Mouse (Mus musculus) cerebellum, adult 8-10 months (tissue): ENCODE data around the gene Dedd.
"Not testable (repeated sequence)": the region's sequence is repeated elsewhere in the genome, so short reads cannot be mapped to it uniquely, and the experiment has no call there.

ENCODE experiments used
- DNase-seq: peaks from one replicate; pipeline ENCODE4 v3.0.0; 2022

The Dedd gene

DNA sequence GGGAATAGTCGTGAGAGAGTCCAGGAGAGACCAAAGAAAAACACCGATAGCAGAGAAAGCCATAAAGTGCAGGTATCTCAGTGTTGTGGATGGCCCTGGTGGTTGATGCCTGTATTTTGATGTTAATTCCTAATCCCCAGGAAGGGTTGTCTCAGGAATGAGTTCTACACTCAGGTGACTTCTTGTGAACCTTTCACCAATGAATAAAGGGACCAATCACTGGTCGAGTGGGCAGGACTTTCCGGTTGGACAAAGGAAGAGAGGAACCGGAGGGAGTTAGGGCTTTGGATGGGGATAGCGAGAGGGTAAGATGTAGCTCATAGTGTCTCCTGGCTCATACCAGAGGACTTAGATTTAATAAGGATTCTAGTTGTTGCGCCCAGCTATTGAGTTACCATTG, 9.2 kb upstream of the Dedd start:
- no peak for DNase-seq

DNA sequence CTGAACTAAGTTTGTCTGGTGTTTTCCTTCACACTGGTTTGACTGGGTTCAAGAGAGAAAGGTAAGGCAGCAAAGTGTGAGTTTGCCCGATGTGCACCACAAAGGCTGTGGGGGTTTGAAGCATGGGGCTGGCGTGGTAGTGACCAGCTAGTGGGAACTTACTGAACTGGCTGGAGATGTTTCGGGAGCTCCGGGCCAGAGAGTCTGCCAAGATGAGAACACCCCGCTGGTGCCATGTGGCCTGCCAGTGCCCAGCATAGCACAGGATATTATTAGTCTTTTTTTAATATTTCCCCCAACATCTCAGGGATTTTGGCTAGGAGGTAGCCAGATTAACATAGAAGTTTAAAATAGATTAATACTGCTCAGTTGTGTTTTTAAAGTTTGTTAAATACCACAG, 8.8 kb upstream of the Dedd start:
- DNase-seq = peak; percentile 70

DNA sequence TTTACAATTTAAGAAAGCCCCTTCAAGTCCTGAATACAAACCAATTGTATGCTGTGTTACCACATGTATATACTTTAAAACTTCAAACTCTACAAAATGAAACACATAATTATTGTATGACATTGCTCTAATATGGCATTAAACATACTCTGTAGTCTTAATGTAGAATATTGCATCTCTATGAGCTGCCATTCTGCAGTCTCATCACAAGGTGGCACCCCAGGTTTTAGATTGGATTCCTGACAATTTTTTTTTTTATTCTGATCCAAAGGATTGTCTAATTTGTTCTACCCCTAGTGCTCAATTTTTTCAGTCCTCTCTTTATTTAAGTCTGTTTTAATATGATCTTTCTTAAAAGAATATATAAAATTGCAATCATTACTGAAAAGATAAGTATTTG, 7.5 kb upstream of the Dedd start:
- DNase-seq = no peak

DNA sequence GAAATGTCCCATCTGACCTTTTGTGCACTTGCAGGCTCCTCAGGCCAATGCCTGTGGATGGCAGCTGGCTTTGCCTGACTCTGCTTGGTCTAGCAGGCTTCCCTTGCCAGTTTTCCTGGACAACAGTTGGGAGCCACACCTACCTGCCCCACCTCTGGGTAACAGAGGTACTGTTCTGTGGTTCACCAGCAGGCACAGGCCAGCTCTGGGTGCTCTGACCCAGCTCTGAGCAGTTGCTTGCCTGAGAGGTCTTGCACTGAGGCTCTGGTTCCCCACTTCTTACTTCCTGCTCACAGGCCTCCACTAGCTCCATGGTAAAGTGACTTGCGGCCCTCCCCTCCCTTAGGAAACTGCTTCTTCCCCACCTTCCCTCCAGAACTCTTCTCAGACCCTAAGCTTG, 6.9 kb upstream of the Dedd start:
- DNase-seq = no peak

DNA sequence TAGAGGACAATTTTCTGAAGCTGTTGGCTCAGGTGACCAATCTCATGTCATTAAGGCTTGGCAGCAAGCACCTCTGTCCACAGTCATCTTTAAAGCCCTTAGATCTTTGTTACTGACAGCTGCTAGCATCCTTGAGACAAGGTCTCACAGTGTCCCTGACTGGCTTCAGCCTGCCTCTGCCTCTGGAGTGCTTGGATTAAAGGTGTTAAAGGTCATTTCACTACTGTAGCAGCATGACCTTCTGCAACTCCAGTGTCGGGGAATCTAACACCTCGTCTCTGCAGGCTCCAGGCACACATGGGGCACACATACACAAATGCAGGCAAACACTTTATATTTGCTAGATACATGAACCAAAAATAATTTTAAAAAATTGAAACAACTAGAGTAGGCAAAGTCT, 3.4 kb upstream of the Dedd start:
- DNase-seq = no peak

DNA sequence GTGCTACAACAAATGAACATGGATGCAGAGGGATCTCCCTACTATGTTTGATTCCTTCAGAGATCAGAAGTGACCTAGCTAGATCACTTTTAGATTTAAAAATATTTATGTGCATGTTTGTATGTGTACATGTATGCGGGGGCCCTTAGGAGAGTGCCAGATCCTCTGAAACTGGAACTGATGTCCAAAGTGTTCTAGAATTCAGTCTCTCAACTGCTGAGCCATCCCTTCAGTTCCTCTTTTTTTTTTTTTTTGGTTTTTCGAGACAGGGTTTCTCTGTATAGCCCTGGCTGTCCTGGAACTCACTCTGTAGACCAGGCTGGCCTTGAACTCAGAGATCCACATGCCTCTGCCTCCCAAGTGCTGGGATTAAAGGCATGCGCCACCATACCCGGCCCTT, 2.4 kb upstream of the Dedd start:
- not testable (repeated sequence) for DNase-seq

DNA sequence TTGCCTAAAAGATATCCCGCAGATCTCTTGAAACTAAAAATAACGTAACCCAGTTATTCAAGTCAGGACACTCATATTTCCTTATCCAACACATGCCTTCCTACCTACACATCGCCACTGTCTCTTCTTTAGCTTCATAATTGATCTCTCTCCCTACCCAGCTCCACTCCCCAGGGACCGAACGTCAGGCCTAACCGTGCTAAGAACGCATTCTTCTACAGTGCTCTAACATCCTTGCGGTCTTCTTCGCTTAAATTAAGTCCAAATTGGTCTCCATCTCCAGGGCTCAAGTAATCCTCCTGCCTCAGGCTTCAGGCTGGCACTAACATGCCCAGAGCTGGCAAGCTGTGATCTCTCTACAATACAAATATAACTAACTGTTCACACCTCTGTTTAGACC, 701 bp upstream of the Dedd start:
- DNase-seq = peak; percentile 27

DNA sequence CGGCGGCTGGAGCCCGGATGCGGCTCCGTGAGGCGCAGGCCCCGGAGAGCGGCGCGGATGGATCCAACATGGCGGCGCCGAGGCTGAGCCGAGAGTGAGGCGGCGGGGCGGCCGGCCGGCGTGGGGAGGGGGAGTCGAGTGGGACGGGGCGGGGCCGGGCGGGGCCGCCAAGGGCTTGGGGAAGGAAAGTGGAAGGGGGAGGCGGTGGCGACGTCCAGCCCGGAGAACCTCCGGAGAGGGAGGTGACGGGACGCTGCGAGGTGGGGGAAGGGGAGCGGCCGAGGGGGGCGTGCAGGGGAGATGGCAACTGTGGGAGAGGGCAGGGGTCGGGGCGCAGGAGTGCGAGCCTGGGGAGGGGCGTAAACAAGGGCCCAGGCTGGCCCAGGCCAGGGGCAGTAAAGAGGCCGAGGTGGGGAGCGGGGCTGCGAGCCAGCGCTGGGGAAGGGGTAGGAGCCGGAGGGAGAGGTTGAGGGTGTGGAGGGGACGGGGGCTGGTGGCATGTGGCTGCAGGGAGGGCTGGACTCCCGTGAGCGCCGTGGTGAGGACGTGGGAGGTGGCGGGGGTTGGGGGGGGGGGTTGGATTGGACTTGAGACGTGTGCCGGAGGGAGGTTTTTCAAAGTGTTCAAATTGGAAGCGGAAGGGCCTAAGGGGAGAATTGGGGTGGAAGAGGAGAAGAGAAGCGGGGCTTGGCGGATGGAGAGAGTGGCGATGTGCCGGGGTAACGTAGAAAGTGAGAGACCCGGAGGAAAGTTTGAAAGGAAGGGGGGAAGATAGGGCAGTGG, 679 bp downstream of the Dedd start:
- peak; percentile 63 for DNase-seq

DNA sequence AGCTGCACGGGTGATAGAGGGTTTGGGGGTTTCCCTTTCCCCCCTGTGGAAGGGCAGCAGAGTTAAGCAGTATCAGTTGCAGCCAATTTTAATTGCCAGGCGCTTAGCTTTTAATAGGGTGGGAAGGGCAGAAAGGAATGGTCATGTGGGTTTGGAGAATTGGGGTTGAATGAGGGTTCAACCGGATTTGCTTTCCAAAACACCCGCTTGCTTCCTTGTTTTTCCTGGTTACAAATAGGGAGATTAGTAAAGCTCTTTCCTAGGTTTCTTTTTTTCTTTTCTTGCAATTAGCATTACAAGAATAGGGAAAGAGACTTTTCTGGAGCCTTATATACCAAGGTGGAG, 1.2 kb downstream of the Dedd start:
- DNase-seq = peak; percentile 37

DNA sequence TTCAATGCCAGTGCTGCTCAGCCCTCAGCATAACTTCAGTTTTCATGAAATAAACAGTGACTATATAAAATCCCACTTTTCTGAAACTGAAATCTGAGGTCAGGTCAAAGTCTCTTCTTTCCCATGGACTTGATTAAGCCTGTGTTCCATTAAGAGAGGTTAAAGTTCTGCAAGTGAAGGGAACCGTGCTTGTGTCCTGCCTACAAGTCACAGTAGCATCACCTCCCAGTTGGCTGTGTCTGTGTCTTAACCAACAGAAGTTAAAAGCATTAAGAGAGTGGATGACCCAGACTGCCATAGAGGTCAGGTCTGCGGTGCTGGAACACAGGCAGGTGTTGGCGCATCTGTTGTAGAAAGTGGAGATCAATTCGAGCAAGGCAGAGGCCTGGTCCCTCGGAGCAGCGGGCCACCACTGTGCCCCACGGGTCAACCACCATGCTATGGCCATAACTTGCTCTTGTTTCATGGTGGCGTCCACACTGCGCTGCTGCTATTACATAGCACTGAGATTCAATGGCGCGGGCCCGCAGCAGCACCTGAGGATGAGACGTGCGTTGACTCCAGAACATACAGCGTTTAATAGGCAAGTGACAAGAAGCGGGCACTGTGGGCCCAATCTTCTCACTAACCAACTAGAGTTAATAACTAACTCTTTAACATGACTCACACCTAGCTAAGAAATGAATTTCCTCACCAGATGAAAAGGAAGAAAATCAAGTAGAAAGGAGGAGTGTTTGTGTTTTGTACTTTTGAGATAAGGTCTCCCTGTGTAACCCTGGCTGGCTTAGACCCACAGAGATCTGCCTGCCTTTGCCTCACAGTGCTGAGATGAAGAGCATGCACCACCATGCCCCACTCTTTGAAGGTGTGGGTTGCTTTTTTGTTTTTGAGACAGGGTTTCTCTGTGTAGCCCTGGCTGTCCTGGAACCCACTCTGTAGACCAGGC, 13.6 kb downstream of the Dedd start:
- DNase-seq = no peak

DNA sequence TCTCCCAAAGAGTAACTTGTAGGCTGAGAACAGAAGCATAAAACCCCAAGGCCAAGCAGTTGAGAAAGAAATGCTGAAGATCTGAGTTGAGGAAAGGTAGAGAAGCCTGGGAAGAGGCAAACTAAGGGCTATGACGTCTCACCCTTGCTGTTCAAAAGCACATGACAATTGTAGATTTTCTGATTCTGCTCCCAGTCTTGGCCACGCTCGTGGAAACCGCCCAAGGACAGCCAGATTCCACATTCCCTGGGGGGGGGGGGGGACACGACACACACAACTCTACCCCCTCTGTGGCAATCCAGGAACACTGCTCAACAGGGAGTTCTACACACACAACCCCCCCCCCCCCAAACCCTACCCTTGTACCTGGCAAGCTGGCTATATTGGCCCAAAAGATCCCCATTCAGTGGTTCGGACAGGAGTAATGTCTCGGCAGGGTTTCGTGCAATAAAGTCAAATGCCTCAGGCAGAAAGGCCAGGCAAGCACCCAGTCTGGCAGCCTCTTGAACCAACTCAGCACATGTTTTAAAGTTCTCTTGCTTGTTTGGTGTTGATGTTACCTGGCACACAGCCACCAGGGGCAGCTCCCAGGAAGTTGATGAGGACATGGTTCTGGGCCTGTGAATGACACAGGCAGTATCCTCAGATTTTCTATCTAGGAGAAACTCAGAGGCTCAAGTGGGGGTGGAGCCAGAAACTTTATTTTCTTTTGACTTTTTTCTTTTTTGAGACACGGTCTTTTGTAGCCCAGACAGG, 15.2 kb downstream of the Dedd start:
- DNase-seq = no peak

DNA sequence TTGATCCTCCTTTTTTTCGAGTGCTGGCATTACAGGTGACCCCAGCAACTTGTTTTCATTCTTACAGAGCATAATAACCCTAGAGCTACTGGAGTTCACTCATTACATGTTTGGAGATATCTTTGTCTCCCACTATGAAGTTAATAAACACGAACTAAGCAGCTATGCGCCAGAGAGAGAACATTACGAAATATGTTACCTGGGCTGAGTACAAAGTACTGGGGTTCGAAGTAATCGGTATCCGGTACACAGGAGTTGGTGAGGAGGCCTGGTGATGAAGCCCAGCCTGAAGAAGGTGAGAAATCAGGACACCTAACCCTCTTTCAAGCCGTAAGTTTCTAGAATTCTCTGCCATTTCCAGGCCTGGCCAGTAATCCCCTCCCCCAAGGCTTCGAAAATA, 15.8 kb downstream of the Dedd start:
- DNase-seq = no peak

DNA sequence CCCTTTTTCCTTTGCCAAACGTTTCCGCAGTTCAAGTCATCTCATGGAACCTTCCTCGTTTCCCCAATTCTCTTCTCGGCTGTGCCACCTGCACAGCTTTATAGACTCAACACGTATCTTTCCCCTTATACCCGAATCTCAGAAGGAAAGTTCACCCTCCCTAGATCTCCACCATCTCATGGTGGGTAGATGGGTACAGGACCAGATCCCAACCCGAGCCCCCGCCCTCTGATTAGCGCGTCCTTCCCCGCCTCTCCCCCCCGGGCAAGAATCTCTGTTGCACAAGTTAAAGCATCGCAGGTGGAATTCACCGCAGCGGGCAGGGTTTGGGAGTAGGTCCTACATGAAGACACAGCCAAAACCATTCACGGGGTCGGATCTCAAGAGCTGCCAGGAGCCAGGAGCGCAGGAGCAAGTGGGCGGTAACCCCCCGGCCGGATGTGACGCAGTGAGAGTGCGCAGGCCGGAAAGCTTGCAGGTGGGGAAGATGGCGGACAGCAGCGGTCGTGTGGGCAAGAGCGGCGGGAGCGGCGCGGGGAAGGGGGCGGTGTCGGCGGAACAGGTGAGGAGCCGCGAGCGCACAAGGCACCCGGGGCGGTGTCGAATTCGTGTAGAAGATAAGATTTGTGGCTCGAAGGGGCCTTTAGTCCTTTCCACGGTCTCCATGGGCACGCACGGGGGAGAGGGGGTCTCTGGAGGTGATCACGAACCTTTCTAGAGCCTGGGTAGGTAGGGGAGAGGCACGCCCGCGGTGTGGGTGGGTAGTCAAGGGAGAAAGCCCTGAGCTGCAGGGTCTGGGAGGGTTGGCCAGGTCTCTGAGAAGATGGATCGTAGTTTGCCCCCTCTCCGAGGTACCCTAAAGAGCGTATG, 16.5 kb downstream of the Dedd start, which contains the start of the genes Nit1 and Pfdn2:
Nit1 (minus strand) TSS at position 422 of the 870 bp plus-strand sequence.
Pfdn2 (plus strand) TSS at position 446 of the 870 bp plus-strand sequence.
- DNase-seq = peak; percentile 84

DNA sequence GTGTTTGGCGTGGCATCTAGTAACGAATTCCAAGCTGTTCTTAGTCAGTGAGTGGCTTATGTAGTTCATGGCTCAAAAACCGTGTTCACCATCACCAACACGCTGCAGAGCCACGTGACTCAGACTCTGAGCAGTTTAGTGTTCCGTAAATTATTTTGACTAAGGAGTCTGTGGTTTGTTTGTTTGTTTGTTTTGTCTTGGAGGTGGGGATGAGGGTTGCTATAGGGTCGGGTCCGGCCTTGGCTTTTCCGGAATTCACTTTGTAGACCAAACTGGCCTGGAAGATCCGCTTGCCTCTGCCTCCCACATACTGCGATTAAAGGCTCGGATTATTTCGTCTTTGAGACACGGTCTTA, 17.1 kb downstream of the Dedd start:
- no peak for DNase-seq

DNA sequence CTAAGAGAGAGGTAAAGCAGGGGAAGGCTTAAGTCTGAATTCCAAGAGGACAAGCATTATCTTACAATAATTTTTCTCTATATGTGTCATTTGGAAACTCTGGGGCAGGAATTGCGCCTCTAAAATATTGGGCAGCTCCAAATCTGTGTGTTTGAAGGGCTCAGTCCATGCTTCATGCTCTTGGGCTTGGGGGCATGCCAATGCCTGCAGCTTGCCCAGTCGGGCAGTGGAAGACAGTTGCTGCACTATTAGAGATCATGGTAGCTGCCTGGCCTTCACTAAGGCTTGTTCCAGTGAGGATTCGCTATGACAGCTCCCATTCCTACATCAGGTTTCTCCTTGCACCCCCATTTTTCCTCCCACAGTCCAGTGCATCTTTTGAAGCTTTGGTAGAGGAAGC, 19.7 kb downstream of the Dedd start:
- no peak for DNase-seq

DNA sequence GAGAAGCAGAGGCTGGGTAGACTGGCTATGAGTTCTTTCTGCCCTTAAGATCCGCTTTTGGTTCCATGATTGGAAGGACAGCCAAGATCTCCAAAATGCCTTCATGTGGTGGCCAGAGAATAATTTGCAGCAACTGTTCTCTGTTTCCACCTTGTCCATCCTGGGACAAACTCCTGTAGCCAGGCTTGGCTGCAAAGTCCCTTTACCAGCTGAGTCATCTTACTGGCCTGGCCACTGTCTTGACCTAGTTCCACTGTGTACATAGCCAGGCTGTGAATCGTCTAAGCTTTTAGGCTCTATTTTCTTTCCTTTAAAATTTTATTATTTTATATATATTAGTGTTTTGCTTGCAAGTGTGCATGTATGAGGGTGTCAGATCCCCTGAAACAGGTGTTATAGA, 20.3 kb downstream of the Dedd start:
- DNase-seq = no peak

DNA sequence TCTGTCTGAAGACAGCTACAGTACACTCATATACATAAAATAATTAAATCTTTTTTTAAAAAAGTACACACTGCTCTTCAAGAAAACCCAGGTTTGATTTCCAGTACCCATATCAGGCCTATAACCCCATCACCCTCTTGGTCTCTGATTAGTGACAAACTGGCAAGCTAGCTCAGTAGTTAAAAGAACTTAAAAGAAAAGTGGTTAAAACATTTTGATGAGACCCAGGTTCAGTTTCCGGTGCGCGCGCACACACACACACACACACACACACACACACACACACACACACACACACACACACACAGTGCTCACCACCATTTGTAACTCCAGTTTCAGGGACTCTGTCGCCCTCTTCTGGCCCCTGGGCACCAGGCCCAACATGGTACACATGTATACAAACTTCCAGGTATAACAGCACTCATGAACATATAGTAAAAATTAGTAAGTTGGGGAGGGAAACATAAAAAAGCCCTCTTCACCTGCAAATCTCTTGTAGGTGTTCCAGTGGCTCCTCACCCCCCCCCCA, 26.9 kb downstream of the Dedd start:
- DNase-seq = no peak

DNA sequence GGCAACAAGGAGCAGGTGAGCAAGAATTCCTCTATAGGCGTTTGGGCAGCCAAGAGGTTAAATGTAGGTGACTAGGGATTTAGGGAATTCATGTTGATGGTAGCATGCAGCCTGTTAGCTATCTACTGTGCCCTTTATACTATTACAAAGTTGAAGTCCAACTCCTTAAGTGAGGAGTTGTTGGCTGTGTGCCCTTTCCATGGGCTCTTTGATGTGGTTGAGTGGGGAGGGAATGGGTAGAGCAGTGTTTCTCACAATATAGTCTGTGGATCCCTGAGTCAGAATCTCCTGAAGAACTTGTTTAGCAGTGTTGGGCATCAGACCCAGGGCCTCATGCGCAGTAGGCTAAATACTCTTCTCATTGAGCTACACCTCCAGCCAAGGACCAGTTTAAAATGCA, 27.9 kb downstream of the Dedd start:
- no peak for DNase-seq

DNA sequence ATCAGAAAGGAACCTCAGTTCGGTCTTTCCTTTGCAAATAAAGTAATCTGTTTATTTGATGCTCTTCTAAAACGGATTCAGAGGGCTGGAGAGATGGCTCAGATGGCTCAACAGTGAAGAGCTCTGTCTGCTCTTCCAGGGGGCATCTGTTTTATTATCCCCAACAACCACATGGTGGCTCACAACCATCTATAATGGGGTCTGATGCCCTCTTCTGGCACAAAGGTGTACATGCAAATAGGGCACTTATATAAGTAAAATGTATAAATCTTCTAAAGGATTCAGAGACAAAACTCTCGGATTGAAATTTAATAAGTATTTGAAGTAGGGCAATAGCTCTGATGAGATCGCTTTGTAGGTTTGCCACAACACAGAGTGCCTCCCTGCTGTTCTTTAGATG, 29.5 kb downstream of the Dedd start:
- DNase-seq = peak; percentile 34

DNA sequence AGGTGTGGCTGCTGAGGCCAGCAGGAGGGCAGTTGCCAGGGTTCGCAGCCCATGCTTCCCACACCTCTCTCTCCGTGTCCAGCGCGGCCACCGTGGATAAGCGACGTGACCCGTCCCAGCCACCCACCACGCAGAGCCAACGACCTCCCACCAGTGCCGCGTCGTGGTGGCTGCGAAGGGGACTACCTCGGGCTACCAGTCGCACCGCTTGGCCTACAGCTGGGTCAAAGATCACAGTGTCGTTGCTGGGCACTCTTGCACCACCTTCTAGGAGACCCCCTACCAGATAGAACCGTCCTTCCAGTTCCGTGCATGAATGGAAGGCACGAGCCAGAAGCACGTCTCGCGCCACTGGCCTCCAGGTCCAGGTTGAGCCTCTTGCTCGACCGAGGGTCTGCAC, 31.3 kb downstream of the Dedd start:
- DNase-seq = peak; percentile 41

DNA sequence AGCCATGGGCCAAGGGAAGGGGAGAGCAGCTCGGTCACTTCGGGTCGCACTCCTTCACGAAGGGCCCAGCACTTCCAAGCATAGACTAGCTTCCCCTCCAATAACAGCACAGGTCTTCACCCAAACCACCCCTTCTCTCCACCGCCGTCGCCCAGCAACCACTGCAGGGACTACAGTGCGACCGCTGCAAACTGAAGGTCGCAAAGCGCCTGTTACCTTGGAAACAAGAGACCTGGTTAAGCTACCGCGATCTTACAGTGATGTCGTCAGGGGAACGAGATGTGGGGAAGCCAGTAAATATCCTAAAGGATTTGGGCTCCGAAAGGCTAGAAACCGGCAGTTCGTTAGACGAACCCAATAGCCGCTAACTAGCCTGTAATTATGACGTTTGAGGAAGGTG, 31.7 kb downstream of the Dedd start, which contains the start of gene Klhdc9:
Klhdc9 (minus strand) TSS at position 143 of the 400 bp plus-strand sequence.
- peak; percentile 83 for DNase-seq
